Mouse (Mus musculus) E14TG2a.4 (cell line): ENCODE results near the gene Tlcd2.

ENCODE experiments used
- H3K27me3 ChIP-seq: 2 replicates; pipeline ENCODE4 v1.6.1; 2014; ENCODE audit warnings: low read length, control low read depth; ENCODE audit not compliant: insufficient read depth
- H3K36me3 ChIP-seq: 2 replicates; pipeline ENCODE4 v1.6.1; 2014; ENCODE audit warnings: low read length, control low read depth; ENCODE audit not compliant: insufficient read depth
- H3K4me1 ChIP-seq: replicated peaks from 2 replicates; pipeline ENCODE4 v1.6.1; 2014; ENCODE audit warnings: low read depth, low read length, control low read depth
- H3K4me3 ChIP-seq: replicated peaks from 2 replicates; pipeline ENCODE4 v1.5.1; 2014; ENCODE audit warnings: mild to moderate bottlenecking, low read length
- H3K9me3 ChIP-seq: 2 replicates; pipeline ENCODE4 v1.6.1; 2014; ENCODE audit warnings: low read length, control low read depth
- CTCF ChIP-seq: conservative IDR thresholded peaks from 2 replicates; pipeline ENCODE4 v1.5.1; 2014; ENCODE audit warnings: low read length
- NANOG ChIP-seq: IDR thresholded peaks from 2 replicates; pipeline ENCODE4 v1.6.1; 2014; ENCODE audit warnings: borderline replicate concordance, low read length, mixed read lengths
- POU5F1 ChIP-seq: IDR thresholded peaks from 2 replicates; pipeline ENCODE4 v1.6.1; 2014; ENCODE audit warnings: low read length, borderline replicate concordance

Gene Tlcd2

DNA sequence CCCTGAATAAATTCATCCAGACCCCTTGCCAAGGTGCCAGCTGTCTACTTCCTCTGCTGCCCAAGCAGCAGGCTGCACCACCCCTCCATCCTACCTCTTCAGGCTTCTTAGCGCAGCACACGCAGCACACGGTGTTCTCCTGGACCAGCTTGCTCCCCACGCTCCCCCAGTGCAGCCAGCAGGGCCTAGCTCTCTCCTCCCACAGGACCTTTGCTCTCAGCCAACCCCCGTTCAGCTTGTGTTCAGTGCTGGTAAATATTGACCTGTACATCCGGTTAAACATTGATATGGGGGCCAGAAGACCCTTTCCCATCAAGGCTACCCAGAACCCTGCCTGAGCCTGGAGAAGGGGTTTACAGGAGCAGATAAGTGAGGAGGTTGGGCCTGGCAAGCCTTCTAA is 22.2 kb upstream of the Tlcd2 start, which contains the start of gene Serpinf2:
Gene Serpinf2 (minus strand): TSS at position 229 of the 400 bp plus-strand sequence.
- peaks cover 55% of the 10 kb centered on the region for H3K27me3 ChIP-seq
- peaks cover 36% of the 10 kb centered on the region for H3K4me1 ChIP-seq
- H3K4me3 ChIP-seq, result no peak within 1 kb of the TSS
- peaks cover 3% of the 10 kb centered on the region for H3K9me3 ChIP-seq
- H3K36me3 ChIP-seq, result no peaks in the 10 kb centered on the region
- no peak for TF ChIP-seq CTCF
- TF ChIP-seq NANOG, result no peak
- no peak for TF ChIP-seq POU5F1

DNA sequence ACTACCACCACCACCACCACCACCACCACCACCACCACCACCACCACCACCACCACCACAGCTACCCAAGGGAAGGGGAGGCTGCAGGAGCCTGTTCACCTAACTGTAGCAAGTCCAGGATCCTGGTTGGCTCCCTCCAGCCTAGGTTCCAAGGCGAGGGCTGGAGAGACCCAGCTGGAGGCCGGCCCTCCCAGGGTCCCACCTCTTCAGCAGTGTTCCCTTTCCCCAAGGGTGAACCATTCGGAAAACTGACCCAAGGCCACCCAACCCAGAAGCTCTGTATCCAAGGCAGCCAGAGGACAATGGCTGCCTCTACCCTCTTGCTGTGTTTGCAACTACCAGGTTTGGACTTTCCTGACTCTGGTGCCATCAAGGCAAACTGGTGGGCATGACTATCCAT is 21.6 kb upstream of the Tlcd2 start:
- Histone ChIP-seq H3K4me3 (no peak overlapping the region), H3K4me1 (peaks cover 41% of the 10 kb centered on the region), H3K9me3 (no peaks in the 10 kb centered on the region), H3K27me3 (peaks cover 60% of the 10 kb centered on the region), H3K36me3 (no peaks in the 10 kb centered on the region)
- TF ChIP-seq NANOG, result no peak
- no peak for TF ChIP-seq CTCF
- no peak for TF ChIP-seq POU5F1

DNA sequence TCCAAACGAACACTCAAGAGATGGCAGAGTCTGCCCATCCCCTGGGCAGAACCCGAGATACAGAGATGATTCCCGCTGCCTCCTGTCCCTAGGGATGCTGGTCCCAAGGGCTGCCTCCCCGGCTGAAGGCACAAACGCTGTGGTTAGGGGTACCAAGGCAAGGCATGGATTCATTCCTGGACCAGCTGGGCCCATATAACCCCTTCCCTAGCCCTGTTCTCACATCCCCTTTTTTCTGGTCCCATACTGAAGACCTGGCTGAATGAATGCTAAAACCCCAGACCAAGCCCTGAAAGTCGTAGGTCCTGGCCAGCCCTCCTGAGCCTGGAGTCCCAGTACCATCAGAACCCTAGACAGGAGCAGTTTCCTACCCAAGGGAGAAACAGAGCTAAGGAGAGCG is 20.5 kb upstream of the Tlcd2 start:
- Histone ChIP-seq H3K4me3 (no peak overlapping the region), H3K4me1 (peaks cover 47% of the 10 kb centered on the region), H3K36me3 (no peaks in the 10 kb centered on the region), H3K27me3 (peaks cover 62% of the 10 kb centered on the region), H3K9me3 (no peaks in the 10 kb centered on the region)
- no peak for TF ChIP-seq POU5F1
- TF ChIP-seq CTCF, result no peak
- no peak for TF ChIP-seq NANOG

DNA sequence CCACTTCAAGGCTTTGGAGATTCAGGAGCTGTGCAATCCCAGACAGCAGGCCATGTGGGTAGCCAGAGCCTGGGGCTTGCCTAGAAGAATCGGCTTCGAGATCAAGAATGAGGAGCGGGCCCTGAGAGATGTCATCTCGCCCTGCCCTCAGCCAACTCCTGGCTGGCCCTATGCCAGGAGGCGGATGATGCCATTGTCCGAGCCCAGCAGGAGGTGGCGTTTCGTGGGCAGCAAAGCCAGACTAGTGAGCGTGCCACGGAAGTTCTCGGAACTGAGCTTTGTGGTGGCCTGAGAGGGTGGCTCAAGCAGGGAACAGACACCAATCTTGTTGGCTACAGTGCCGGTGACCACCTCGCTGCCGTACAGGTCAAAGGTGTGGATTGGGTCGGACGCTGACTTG is 19.9 kb upstream of the Tlcd2 start:
- TF ChIP-seq NANOG, result no peak

GRCm38 (mm10) chr11:75443711-75444110 is 17.8 kb upstream of the Tlcd2 start:
- Histone ChIP-seq H3K4me1 (peaks cover 37% of the 10 kb centered on the region), H3K9me3 (no peaks in the 10 kb centered on the region), H3K36me3 (peaks cover 20% of the 10 kb centered on the region), H3K27me3 (peaks cover 51% of the 10 kb centered on the region), H3K4me3 (no peak overlapping the region)
- TF ChIP-seq CTCF, result no peak
- no peak for TF ChIP-seq NANOG
- no peak for TF ChIP-seq POU5F1

More for the DNA sequence above, 19.9 kb upstream of the Tlcd2 start:
- H3K36me3 ChIP-seq, result no peaks in the 10 kb centered on the region
- H3K4me1 ChIP-seq, result peaks cover 43% of the 10 kb centered on the region
- H3K9me3 ChIP-seq, result no peaks in the 10 kb centered on the region
- no peak overlapping the region for H3K4me3 ChIP-seq
- H3K27me3 ChIP-seq, result peaks cover 61% of the 10 kb centered on the region

- H3K27me3 ChIP-seq, result peaks cover 65% of the 10 kb centered on the region
- no peak overlapping the region for H3K4me3 ChIP-seq
- H3K36me3 ChIP-seq, result peaks cover 58% of the 10 kb centered on the region
- TF ChIP-seq POU5F1 (no peak), NANOG (no peak), CTCF (no peak)
- H3K4me1 ChIP-seq, result peaks cover 47% of the 10 kb centered on the region
- H3K9me3 ChIP-seq, result no peaks in the 10 kb centered on the region
Measured at GRCm38 (mm10) chr11:75448575-75448974, 12.9 kb upstream of the Tlcd2 start.

DNA sequence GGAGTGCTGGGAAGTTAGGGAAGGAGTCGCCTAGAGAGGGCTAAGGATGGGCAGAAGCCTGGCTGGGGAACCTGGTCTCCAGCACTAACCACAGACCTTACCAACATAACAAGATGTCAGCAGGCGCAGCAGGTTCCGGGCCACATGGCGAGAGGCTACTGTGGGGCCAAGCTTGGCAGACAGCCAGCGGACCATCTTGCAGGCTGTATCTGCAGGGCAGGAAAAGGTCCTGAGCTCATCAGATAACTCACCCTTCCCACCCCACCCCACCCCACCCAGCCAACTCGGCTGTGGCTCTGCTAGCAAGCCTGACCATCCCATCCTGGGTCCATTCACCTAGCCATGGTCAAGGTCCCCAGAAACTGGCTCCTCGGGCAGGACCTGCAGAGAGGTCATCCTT is 11.8 kb upstream of the Tlcd2 start:
- no peaks in the 10 kb centered on the region for H3K9me3 ChIP-seq

DNA sequence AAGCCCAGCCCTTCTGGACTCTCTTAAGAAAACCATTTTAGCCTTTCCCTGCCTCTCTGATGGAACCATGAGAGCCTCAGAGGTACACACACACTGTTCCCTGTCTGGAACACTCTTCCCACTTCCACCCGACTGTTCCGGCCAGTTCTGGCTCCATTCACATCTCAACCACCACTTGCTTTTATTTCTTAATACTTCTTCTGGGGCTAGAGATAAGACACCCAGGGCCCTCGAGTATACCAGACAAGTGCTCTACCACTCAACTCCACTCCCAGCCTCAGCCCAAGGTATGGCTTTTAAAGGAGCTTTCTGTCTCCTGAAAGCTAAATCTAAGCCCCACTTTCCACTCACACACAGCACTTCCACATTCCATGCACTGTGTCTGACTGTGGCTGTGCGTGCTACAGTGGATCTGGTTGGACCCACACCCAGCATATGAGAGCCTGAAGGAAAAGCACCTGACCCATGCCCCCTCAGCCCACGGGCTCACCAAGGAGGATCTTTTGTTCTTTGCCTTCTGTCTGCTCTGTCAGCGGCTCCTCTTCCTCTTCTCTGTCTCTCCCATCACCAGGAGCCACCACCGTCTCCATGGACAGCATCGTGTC is 11.1 kb upstream of the Tlcd2 start:
- TF ChIP-seq POU5F1, result no peak
- no peak for TF ChIP-seq NANOG
- TF ChIP-seq CTCF, result no peak
- Histone ChIP-seq H3K4me1 (peaks cover 46% of the 10 kb centered on the region), H3K4me3 (no peak overlapping the region), H3K9me3 (no peaks in the 10 kb centered on the region), H3K36me3 (peaks cover 58% of the 10 kb centered on the region), H3K27me3 (peaks cover 56% of the 10 kb centered on the region)

More for the DNA sequence above, 11.8 kb upstream of the Tlcd2 start:
- peaks cover 45% of the 10 kb centered on the region for H3K4me1 ChIP-seq
- H3K36me3 ChIP-seq, result peaks cover 58% of the 10 kb centered on the region
- H3K4me3 ChIP-seq, result no peak overlapping the region
- TF ChIP-seq CTCF, result no peak
- peaks cover 63% of the 10 kb centered on the region for H3K27me3 ChIP-seq

DNA sequence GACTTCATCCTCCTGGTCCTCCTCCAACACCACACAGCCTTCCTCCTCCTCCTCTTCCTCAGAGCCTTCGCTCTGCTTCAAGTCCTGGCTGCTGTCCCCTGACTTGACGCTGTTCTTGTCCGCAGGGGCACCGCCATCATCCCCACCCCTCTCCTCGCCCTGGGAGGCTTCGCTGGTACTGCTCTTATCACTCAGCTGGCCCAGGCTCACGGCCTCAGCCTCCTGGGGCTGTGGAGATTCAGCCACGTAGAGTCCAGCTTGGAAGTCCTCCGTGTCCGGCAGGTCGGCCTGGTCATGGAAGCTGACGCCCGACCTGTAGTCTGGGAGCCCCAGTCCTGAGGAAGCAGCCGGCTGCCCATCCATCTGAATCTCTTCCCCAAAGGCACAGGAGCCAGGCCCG is 10.6 kb upstream of the Tlcd2 start:
- H3K4me3 ChIP-seq, result no peak overlapping the region
- peaks cover 46% of the 10 kb centered on the region for H3K4me1 ChIP-seq
- TF ChIP-seq POU5F1 (no peak), NANOG (no peak), CTCF (no peak)
- H3K27me3 ChIP-seq, result peaks cover 51% of the 10 kb centered on the region
- peaks cover 58% of the 10 kb centered on the region for H3K36me3 ChIP-seq
- no peaks in the 10 kb centered on the region for H3K9me3 ChIP-seq
